Comparison of ENCODE assay signal across 20 mouse cellular contexts in genomic region chr7:82240424-82241240, GRCm38 (mm10).
DNase-seq lines count a peak whose midpoint lies in the region; ATAC-seq lines count a peak whose summit lies in the region.
"Had no signal": no experiment of that assay in that cellular context is flagged by ENCODE, and none has a peak within 500 bp of the region (broad histone marks: within the 10 kb centered on the region; RNA-seq: fewer than 3 reads in every experiment).

No protein-coding gene starts in this region.

- 43% methylated on average over 8 of the region's 8 CpGs for WGBS in kidney, embryonic 14.5 days
- 79% methylated on average over 8 of the region's 8 CpGs for WGBS in midbrain, embryonic 14.5 days

- H3K9ac ChIP-seq in kidney, embryonic 14.5 days (ENCODE audit: low read depth, low read length): no peak overlapping the region
- no peak overlapping the region for H3K9ac ChIP-seq in midbrain, embryonic 14.5 days (replicated peaks; ENCODE audit: low read length)
- H3K9ac ChIP-seq: forebrain, postnatal 0 days; midbrain, embryonic 15.5 days; stomach, embryonic 15.5 days had no signal

- no peak overlapping the region for H3K4me3 ChIP-seq in kidney, embryonic 14.5 days (ENCODE audit: low read length)
- no peak overlapping the region for H3K4me3 ChIP-seq in midbrain, embryonic 14.5 days (replicated peaks; ENCODE audit: low read depth, low read length)
- H3K4me3 ChIP-seq: gastrocnemius, adult 2 months; midbrain, embryonic 15.5 days; stomach, embryonic 15.5 days had no signal

- no peaks in the 10 kb centered on the region for H3K36me3 ChIP-seq in kidney, embryonic 14.5 days (ENCODE audit: control insufficient read depth, insufficient read depth, low read length)
- H3K36me3 ChIP-seq in midbrain, embryonic 14.5 days (ENCODE audit: control insufficient read depth, insufficient read depth, low read length): no peaks in the 10 kb centered on the region
- H3K36me3 ChIP-seq: midbrain, embryonic 15.5 days; stomach, embryonic 15.5 days had no signal

- 0 out of 2 replicates have a peak, but pooled peaks cover 5% of the 10 kb centered on the region for H3K4me1 ChIP-seq in kidney, embryonic 14.5 days (ENCODE audit: control insufficient read depth, insufficient read depth, low read length)
- no peaks in the 10 kb centered on the region for H3K4me1 ChIP-seq in midbrain, embryonic 14.5 days (ENCODE audit: control insufficient read depth, insufficient read depth, low read length)
- H3K4me1 ChIP-seq: stomach, embryonic 15.5 days had no signal

- H3K4me2 ChIP-seq in kidney, embryonic 14.5 days (replicated peaks; ENCODE audit: low read depth, low read length): no peak overlapping the region
- H3K4me2 ChIP-seq in midbrain, embryonic 14.5 days (ENCODE audit: low read length): no peak overlapping the region
- H3K4me2 ChIP-seq: heart, embryonic 11.5 days; midbrain, embryonic 15.5 days; stomach, embryonic 15.5 days had no signal

- no peaks in the 10 kb centered on the region for H3K27me3 ChIP-seq in kidney, embryonic 14.5 days (ENCODE audit: control insufficient read depth, insufficient read depth, low read length)
- H3K27me3 ChIP-seq in midbrain, embryonic 14.5 days (ENCODE audit: control insufficient read depth, insufficient read depth, low read length): no peaks in the 10 kb centered on the region
- H3K27me3 ChIP-seq: midbrain, embryonic 15.5 days; stomach, embryonic 15.5 days had no signal

- no peak overlapping the region for H3K27ac ChIP-seq in kidney, embryonic 14.5 days (ENCODE audit: low read depth, low read length)
- H3K27ac ChIP-seq in midbrain, embryonic 14.5 days (replicated peaks; ENCODE audit: low read depth, low read length): no peak overlapping the region
- H3K27ac ChIP-seq: gastrocnemius, adult 2 months; hindbrain, postnatal 0 days; midbrain, embryonic 15.5 days; stomach, embryonic 15.5 days had no signal

- no peaks in the 10 kb centered on the region for H3K9me3 ChIP-seq in kidney, embryonic 14.5 days (ENCODE audit: control insufficient read depth, low read length)
- H3K9me3 ChIP-seq in midbrain, embryonic 14.5 days (ENCODE audit: control insufficient read depth, low read length): no peaks in the 10 kb centered on the region
- H3K9me3 ChIP-seq: midbrain, embryonic 15.5 days; stomach, embryonic 15.5 days had no signal

- DNase-seq in kidney, adult 9 months: no peak
- DNase-seq in thymus, postnatal 36 days: peak; percentile 27 to 56
- DNase-seq in midbrain, embryonic 14.5 days: no peak
- DNase-seq: adrenal gland, adult 8-10 months; cerebellum, adult 9-10 months; forebrain, postnatal 0 days; gastrocnemius, adult 2 months; heart, postnatal 4 days; kidney, adult 2 months; liver; retina, postnatal 1 day had no signal

- ATAC-seq in kidney, embryonic 14.5 days (ENCODE audit: low FRiP score, low TSS enrichment): peak; percentile 67; the same call in 1 of the 2 replicates
- ATAC-seq in activated CD4-positive, CD25-positive, alpha-beta regulatory T cell, adult 4 months: peak; percentile 35
- peak; percentile 34 for ATAC-seq in megakaryocyte progenitor cell, adult 5-6 weeks (replicated peaks; ENCODE audit: poor library complexity)
- no peak for ATAC-seq in midbrain, embryonic 14.5 days (ENCODE audit: low FRiP score, low TSS enrichment)
- ATAC-seq in cerebellum, adult (ENCODE audit: insufficient number of reproducible peaks, low FRiP score, low TSS enrichment): no peak
- ATAC-seq: forebrain, postnatal 0 days; hindbrain, postnatal 0 days; lung, postnatal 0 days; midbrain, embryonic 15.5 days had no signal

Comparison
In these comparisons a context has a peak if more than half of its experiments do, and no peak if none do; other contexts are left out.
1. ATAC-seq: peak in kidney, embryonic 14.5 days (single experiment), activated CD4-positive, CD25-positive, alpha-beta regulatory T cell, adult 4 months (single experiment) and megakaryocyte progenitor cell, adult 5-6 weeks (single experiment); none in midbrain, embryonic 14.5 days (single experiment) and cerebellum, adult (single experiment).
2. DNase-seq: peak in thymus, postnatal 36 days (2 of 2); none in kidney, adult 9 months (single experiment) and midbrain, embryonic 14.5 days (single experiment).